Mouse (Mus musculus): ENCODE data around the gene F2rl1. TPM values are rescaled to one million over a fixed set of nuclear protein-coding genes. Genes with fewer than 3 reads are reported as not detected.

The F2rl1 gene
- under 1 TPM; 0.49 to 0.61 TPM for total RNA-seq (2021)

GRCm38 (mm10) chr13:95524674-95525491, at the start of gene F2rl1:
Gene F2rl1, minus strand, starts transcription at chr13:95525227.
- intact Hi-C loops (cut with DNase I) = no loop called here
- DNase-seq = peak; percentile 26 to 37

GRCm38 (mm10) chr13:95570877-95571276, 45.9 kb upstream of the F2rl1 start:
- DNase-seq = no peak
- intact Hi-C loops (cut with DNase I) = no loop called here

- intact Hi-C loops (cut with DNase I) = loop anchor here (10.0 kb wide), 1 partner anchor 325 kb away; the partner anchor contains the start of gene Iqgap2
- no peak for DNase-seq
These were observed 44.3 kb upstream of the F2rl1 start for GRCm38 (mm10) chr13:95569326-95569725.

GRCm38 (mm10) chr13:95568336-95568735, 43.3 kb upstream of the F2rl1 start:
- intact Hi-C loops (cut with DNase I) = loop anchor here (10.0 kb wide), 1 partner anchor 326 kb away; the partner anchor contains the start of gene Iqgap2
- DNase-seq = no peak

- no peak for DNase-seq
- intact Hi-C loops (cut with DNase I) = loop anchor here (10.0 kb wide), 1 partner anchor 328 kb away; the partner anchor contains the start of gene Iqgap2
These were observed 42.0 kb upstream of the F2rl1 start for GRCm38 (mm10) chr13:95566841-95567551.

- intact Hi-C loops (cut with DNase I) = loop anchor here (1.0 to 10.0 kb wide), 4 partner anchors 104 to 331 kb away; partner anchors contain the start of gene Iqgap2
- peak; percentile 77 to 78 for DNase-seq
These were observed 38.7 kb upstream of the F2rl1 start for GRCm38 (mm10) chr13:95563693-95564092.

GRCm38 (mm10) chr13:95563066-95563610, 38.1 kb upstream of the F2rl1 start:
- DNase-seq = no peak

GRCm38 (mm10) chr13:95557326-95557725, 32.3 kb upstream of the F2rl1 start:
- intact Hi-C loops (cut with DNase I) = no loop called here
- DNase-seq = no peak

More at GRCm38 (mm10) chr13:95563066-95563610, 38.1 kb upstream of the F2rl1 start:
- intact Hi-C loops (cut with DNase I) = loop anchor here (1.0 to 10.0 kb wide), 4 partner anchors 104 to 332 kb away; partner anchors contain the start of gene Iqgap2

- intact Hi-C loops (cut with DNase I) = no loop called here
- DNase-seq = no peak
These were observed 29.0 kb upstream of the F2rl1 start for GRCm38 (mm10) chr13:95553885-95554492.

GRCm38 (mm10) chr13:95550636-95551370, 25.8 kb upstream of the F2rl1 start:
- DNase-seq = no peak
- intact Hi-C loops (cut with DNase I) = no loop called here

- DNase-seq = no peak
These were observed 24.4 kb upstream of the F2rl1 start for GRCm38 (mm10) chr13:95549421-95549820.

GRCm38 (mm10) chr13:95548856-95549255, 23.8 kb upstream of the F2rl1 start:
- intact Hi-C loops (cut with DNase I) = no loop called here
- DNase-seq = no peak

More at GRCm38 (mm10) chr13:95549421-95549820, 24.4 kb upstream of the F2rl1 start:
- intact Hi-C loops (cut with DNase I) = no loop called here

- peak; percentile 34 to 53 for DNase-seq
- intact Hi-C loops (cut with DNase I) = no loop called here
These were observed 23.3 kb upstream of the F2rl1 start for GRCm38 (mm10) chr13:95548291-95548789.

- no peak for DNase-seq
- intact Hi-C loops (cut with DNase I) = no loop called here
These were observed 22.1 kb upstream of the F2rl1 start for GRCm38 (mm10) chr13:95547090-95547611.

- no peak for DNase-seq
- intact Hi-C loops (cut with DNase I) = no loop called here
These were observed 21.2 kb upstream of the F2rl1 start for GRCm38 (mm10) chr13:95546251-95546650.

GRCm38 (mm10) chr13:95545729-95546186, 20.7 kb upstream of the F2rl1 start:
- intact Hi-C loops (cut with DNase I) = no loop called here

GRCm38 (mm10) chr13:95538021-95538420, 13.0 kb upstream of the F2rl1 start:
- intact Hi-C loops (cut with DNase I) = no loop called here
- DNase-seq = no peak

More at GRCm38 (mm10) chr13:95545729-95546186, 20.7 kb upstream of the F2rl1 start:
- DNase-seq = no peak

- DNase-seq = no peak
- intact Hi-C loops (cut with DNase I) = no loop called here
These were observed 11.1 kb upstream of the F2rl1 start for GRCm38 (mm10) chr13:95536117-95536493.

GRCm38 (mm10) chr13:95535461-95536116, 10.6 kb upstream of the F2rl1 start:
- DNase-seq = no peak
- intact Hi-C loops (cut with DNase I) = no loop called here

All from heart, postnatal 36 days (tissue).